Mouse (Mus musculus) adrenal gland, adult 18-20 months (tissue): ENCODE data around the gene Clec11a. TPM values are rescaled to one million over a fixed set of nuclear protein-coding genes. Genes with fewer than 3 reads are reported as not detected.
A peak's percentile ranks its signal among the peaks of the same experiment; 100 is the strongest.

ENCODE experiments used
- DNase-seq, 2 experiments: peaks; one replicate each; pipeline ENCODE4 v3.0.0; 2021 to 2022; ENCODE audit warnings: low spot score in 2 of 2
- total RNA-seq, 2 experiments: library from RNA; stranded (reverse); gene quantifications; 1 replicate in 1 of 2; 2 replicates in 1 of 2; pipeline ENCODE4 v1.2.3; 2021

The Clec11a gene
- total RNA-seq, 2 experiments from 2014 or later: 3.8 to 4.4 TPM

- DNase-seq: no peak
Observed at GRCm38 (mm10) chr7:44287760-44288159, 18.9 kb downstream of the Clec11a start.

GRCm38 (mm10) chr7:44281586-44281985, 25.1 kb downstream of the Clec11a start:
- DNase-seq: no peak

- DNase-seq: no peak
Observed at GRCm38 (mm10) chr7:44280959-44281358, 25.7 kb downstream of the Clec11a start.

GRCm38 (mm10) chr7:44277250-44277622, 29.5 kb downstream of the Clec11a start:
- no peak for DNase-seq

GRCm38 (mm10) chr7:44276461-44277249, 30.0 kb downstream of the Clec11a start:
- DNase-seq: no peak

- no peak for DNase-seq
Observed at GRCm38 (mm10) chr7:44275546-44275945, 31.2 kb downstream of the Clec11a start.

- DNase-seq: no peak
Observed at GRCm38 (mm10) chr7:44274096-44274495, 32.6 kb downstream of the Clec11a start.

GRCm38 (mm10) chr7:44273446-44273845, 33.3 kb downstream of the Clec11a start:
- no peak for DNase-seq

- no peak for DNase-seq
Observed at GRCm38 (mm10) chr7:44272546-44272945, 34.2 kb downstream of the Clec11a start.

GRCm38 (mm10) chr7:44271309-44271708, 35.4 kb downstream of the Clec11a start:
- no peak for DNase-seq

GRCm38 (mm10) chr7:44269397-44269796, 37.3 kb downstream of the Clec11a start:
- DNase-seq: no peak

- no peak for DNase-seq
Observed at GRCm38 (mm10) chr7:44268117-44268516, 38.6 kb downstream of the Clec11a start.

GRCm38 (mm10) chr7:44262791-44263643, 43.7 kb downstream of the Clec11a start:
- DNase-seq: peak; percentile 93 to 95

- DNase-seq: no peak
Observed at GRCm38 (mm10) chr7:44261147-44261546, 45.6 kb downstream of the Clec11a start, which contains the start of gene Gm15517. Gm15517 (plus strand) TSS chr7:44261447.

GRCm38 (mm10) chr7:44260410-44260809, 46.3 kb downstream of the Clec11a start:
- DNase-seq: no peak

- DNase-seq: no peak
Observed at GRCm38 (mm10) chr7:44257278-44257677, 49.4 kb downstream of the Clec11a start, which contains the start of gene Acp4. Acp4 (minus strand) TSS chr7:44257378.

- DNase-seq: no peak
Observed at GRCm38 (mm10) chr7:44254930-44255329, 51.8 kb downstream of the Clec11a start.

GRCm38 (mm10) chr7:44253023-44253616, 53.6 kb downstream of the Clec11a start:
- DNase-seq: no peak
